Mouse (Mus musculus) cerebellum, postnatal 14 days (tissue): Measurements from ENCODE around the gene Ccr10.

Source experiments
- DNase-seq, 2 experiments: peaks; one replicate each; pipeline ENCODE4 v3.0.0; 2021; ENCODE audit warnings: mixed read lengths in 2 of 2

The Ccr10 gene

GRCm38 (mm10) chr11:101188166-101188805 is 13.0 kb upstream of the Ccr10 start:
- DNase-seq = peak; percentile 91

GRCm38 (mm10) chr11:101187541-101187940 is 12.3 kb upstream of the Ccr10 start:
- peak; percentile 9 to 33 for DNase-seq

GRCm38 (mm10) chr11:101186526-101187247 is 11.4 kb upstream of the Ccr10 start:
- DNase-seq = peak; percentile 52 to 65

GRCm38 (mm10) chr11:101185441-101185840 is 10.2 kb upstream of the Ccr10 start:
- peak; percentile 7 to 20 for DNase-seq

- peak; percentile 13 to 26 for DNase-seq
Observed at GRCm38 (mm10) chr11:101184984-101185383, 9.7 kb upstream of the Ccr10 start.

- peak; percentile 69 to 73 for DNase-seq
Observed at GRCm38 (mm10) chr11:101182771-101183517, 7.7 kb upstream of the Ccr10 start.

- DNase-seq = peak in 1 of 2 experiments; percentile 4
Observed at GRCm38 (mm10) chr11:101181961-101182360, 6.7 kb upstream of the Ccr10 start.

GRCm38 (mm10) chr11:101180846-101181740 is 5.8 kb upstream of the Ccr10 start:
- DNase-seq = peak; percentile 85 to 96

- peak in 1 of 2 experiments; percentile 21 for DNase-seq
Observed at GRCm38 (mm10) chr11:101180261-101180660, 5.0 kb upstream of the Ccr10 start.

GRCm38 (mm10) chr11:101179306-101179705 is 4.1 kb upstream of the Ccr10 start:
- peak; percentile 67 to 68 for DNase-seq

- DNase-seq = peak; percentile 52 to 61
Observed at GRCm38 (mm10) chr11:101178061-101179058, 3.1 kb upstream of the Ccr10 start.

- DNase-seq = peak; percentile 94 to 97
Observed at GRCm38 (mm10) chr11:101176933-101177773, 1.9 kb upstream of the Ccr10 start.

- DNase-seq = peak; percentile 83
Observed at GRCm38 (mm10) chr11:101176117-101176691, 961 bp upstream of the Ccr10 start.

- DNase-seq = peak; percentile 84 to 86
Observed at GRCm38 (mm10) chr11:101175636-101176116, 433 bp upstream of the Ccr10 start.

GRCm38 (mm10) chr11:101174389-101174745 is 876 bp downstream of the Ccr10 start:
- peak; percentile 76 to 83 for DNase-seq

GRCm38 (mm10) chr11:101173631-101174388 is 1.4 kb downstream of the Ccr10 start:
- DNase-seq = peak; percentile 76 to 79

GRCm38 (mm10) chr11:101173112-101173511 is 2.1 kb downstream of the Ccr10 start:
- DNase-seq = peak; percentile 72 to 79

- no peak for DNase-seq
Observed at GRCm38 (mm10) chr11:101172434-101172815, 2.8 kb downstream of the Ccr10 start.
